Mouse (Mus musculus) c-Kit-positive CD71-positive TER-119-negative erythroid progenitor cells, embryonic 14.5 days (primary cell): Measurements from ENCODE around the gene Srf.

Experiments used
- DNase-seq: peaks from one replicate; pipeline ENCODE4 v3.0.0-alpha.2; 2013; ENCODE audit warnings: low read depth

The Srf gene

DNA sequence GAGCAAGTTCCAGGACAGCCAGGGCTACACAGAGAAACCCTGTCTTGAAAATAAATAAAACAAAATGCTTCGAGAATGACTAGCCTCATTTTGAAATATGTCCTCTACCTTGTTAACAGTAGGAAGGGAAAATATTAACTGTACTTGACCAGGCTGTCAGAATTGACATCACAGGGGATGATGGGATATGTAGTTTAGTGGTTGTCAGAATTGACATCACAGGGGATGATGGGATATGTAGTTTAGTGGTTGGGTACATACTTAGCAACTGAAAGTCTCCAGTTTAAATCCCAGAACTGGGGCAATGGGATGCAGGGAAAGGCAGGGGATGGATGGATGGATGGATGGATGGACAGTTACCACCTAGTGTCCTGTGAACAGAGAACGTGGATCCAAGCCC is 42.6 kb downstream of the Srf start:
- no peak for DNase-seq

DNA sequence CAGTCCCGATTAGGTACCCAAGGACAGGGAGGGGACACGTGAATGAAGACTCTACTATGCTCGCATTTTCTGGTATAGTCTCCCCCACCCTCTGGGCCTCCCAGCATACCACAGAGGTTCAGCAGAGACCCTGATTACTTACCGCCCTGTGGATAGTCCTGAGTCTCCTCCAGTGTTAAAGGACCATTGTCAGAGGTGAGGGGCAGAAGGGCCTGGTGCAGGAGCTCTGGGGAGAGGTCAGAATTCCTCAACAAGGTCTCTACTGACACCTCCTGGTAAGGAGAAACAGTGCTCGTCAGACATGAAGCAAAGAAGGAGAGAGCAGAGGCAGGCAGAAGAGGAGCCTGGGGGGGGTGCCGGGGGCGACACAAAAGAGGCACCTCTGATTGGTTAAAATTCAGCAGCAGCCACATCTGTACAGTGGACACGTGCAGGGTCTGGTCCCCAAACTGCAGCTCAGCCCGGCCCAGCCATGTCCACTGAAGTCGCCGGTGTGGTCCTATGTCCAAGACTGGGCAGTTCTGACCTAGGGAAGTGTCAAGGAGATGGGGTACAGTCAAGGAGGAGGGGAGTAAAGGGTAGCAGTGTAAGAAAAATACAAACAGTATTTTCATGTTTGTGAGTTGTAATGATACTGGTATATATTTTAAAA is 44.8 kb downstream of the Srf start:
- no peak for DNase-seq

DNA sequence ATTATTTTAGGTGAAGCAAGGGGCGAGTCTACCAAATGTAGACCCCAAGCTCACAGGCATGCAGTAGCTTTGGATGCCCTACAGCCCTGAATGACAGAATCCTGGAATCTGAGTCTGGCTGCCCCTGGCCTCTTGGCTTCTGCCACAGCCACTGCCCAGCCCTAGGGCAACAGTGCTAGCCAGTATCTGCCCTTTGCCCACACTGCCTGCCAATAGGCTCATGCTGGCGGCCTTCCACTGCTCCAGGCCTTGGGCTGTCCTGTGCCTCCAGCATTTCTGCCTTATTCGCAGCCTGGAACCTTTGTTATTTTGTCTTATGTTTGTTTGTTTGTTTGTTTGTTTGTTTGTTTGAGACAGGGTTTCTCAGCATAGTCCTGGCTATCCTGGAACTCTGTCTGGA is 50.4 kb downstream of the Srf start:
- no peak for DNase-seq

GRCm38 (mm10) chr17:46503847-46504638 is 51.9 kb downstream of the Srf start:
- no peak for DNase-seq

DNA sequence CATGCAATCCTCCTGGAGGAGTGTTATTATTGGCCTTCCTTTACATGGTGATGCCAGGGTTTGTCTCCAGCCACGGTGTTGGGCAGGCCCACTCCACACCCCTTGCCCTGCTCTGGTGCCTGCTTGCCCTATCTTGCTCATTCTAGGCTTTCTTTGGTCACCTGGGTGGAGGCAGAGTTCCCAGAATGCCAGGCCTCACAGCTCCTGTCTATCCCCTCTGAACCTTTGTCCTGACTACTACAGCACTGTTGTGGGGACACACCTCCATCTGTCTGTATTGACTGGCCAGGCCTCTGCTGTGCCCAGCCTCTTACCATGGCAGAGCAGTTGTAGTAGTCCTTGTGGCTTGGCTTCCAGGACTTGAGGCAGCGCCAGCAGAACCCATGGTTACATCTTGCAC is 53.2 kb downstream of the Srf start:
- DNase-seq, result no peak
